Mouse (Mus musculus) adrenal gland, adult 2 months (tissue): ENCODE measurements around the gene Cep164. TPM values are rescaled to one million over a fixed set of nuclear protein-coding genes. Genes with fewer than 3 reads are reported as not detected.
"Not testable (repeated sequence)": the region's sequence is repeated elsewhere in the genome, so short reads cannot be mapped to it uniquely, and the experiment has no call there.

Experiments
- DNase-seq: peaks from one replicate; pipeline ENCODE4 v3.0.0; 2021
- long read RNA-seq: library from polyadenylated mRNA; stranded (forward); transcript quantifications from one replicate; pipeline ENCODE4 v2.0.0, GENCODE M21; 2021
- polyA plus RNA-seq: library from polyadenylated mRNA; depleted of rRNA; stranded (reverse); fragments of >200 nt; gene quantifications from 2 replicates; pipeline ENCODE4 v1.2.3, GENCODE M21; 2012; rRNA removed
- total RNA-seq, 2 experiments: library from RNA; stranded (reverse); gene quantifications; 2 replicates each; pipeline ENCODE4 v1.2.3; 2021

The Cep164 gene
- total RNA-seq: 10 to 100 TPM; 15.0 to 18.8 TPM
- polyA plus RNA-seq: 23.4 and 28.1 TPM in 2 replicates
- long read RNA-seq, partial matches to known transcripts: 4 of 5 reads
- long read RNA-seq, other reads (novel, unspliced or antisense): 1 of 5 reads

GRCm38 (mm10) chr9:45828291-45828963, at the start of gene Cep164:
Gene Cep164 (minus strand): TSS chr9:45828691.
- peak; percentile 94 for DNase-seq

DNA sequence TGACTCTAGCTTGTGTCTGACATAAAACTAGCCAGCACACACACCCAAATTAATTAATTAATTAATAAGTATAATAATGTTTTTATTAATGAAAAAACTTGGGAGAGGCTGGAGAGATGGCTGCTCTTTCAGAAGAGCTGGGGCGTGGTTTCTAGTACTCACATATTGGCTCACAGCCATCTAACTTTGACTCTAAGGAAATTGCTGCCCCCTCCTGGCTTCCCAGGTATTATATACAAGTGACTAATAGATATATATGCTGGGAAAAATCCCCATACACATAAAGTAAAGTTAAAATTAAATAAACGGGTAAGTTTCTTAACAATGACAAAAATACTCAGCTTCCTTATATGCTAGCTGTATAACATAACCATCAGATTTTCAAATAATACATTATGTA, 49.4 kb upstream of the Cep164 start:
- no peak for DNase-seq

- no peak for DNase-seq
These were observed 41.8 kb upstream of the Cep164 start for GRCm38 (mm10) chr9:45870265-45870664.

DNA sequence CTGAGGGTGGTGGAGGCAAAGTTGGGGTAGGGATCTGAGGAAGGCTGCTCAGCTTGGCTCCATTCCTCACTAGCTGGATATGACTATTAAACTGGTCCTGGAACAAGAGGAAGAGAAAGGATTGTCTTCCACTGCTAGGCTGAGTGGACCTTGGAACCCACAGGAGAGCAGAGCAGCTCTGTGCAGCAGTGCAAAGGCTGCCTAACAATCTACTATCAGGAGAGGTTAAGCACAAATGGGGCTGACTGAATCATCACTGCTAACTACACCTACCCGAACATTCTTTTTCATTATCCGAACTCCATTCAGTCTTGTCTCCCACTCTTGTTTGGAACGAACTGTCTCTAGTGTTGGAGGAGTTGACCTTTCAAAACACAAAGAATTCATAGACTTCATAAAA, 40.7 kb upstream of the Cep164 start:
- no peak for DNase-seq

- peak; percentile 14 for DNase-seq
These were observed 33.3 kb upstream of the Cep164 start for GRCm38 (mm10) chr9:45861813-45862212.

DNA sequence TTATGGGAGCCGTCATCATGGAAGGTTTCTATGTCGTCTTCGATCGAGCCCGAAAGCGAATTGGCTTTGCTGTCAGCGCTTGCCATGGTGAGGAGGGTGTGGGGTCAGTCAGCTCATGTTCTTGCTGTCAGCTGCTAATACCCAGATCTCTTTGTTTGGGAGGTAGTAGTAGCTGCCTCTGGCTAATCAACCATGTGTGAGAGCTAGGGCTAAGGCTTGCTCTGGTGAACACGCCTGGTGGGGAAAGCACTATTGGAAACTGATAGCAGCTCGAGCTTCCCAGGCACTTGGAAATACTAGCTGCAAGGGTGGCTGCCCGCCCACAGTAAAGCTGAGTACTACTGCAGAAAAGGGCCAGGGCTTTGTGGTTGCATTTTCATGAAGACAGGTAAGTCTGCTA, 30.9 kb upstream of the Cep164 start:
- DNase-seq: no peak

DNA sequence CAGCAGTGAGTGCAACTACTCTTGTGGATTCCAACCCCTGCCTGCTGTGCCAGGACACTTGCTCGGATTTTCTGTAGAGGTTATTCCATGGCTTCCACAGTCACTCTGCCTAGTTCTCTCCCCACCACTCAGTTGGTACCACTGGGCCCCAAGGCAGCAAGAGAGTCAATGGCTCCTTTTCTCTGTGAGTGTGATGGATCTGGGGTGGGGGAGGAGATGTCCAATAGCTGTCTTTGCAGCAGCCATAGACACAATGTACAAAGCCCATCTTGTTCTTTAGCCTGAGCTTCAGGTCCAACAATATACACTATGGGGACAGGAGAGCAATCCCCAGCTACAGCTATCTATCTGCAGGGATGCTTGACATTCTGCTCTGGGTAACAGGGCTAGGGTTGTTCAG, 25.6 kb upstream of the Cep164 start:
- DNase-seq: no peak

GRCm38 (mm10) chr9:45853695-45854094, 25.2 kb upstream of the Cep164 start:
- no peak for DNase-seq

DNA sequence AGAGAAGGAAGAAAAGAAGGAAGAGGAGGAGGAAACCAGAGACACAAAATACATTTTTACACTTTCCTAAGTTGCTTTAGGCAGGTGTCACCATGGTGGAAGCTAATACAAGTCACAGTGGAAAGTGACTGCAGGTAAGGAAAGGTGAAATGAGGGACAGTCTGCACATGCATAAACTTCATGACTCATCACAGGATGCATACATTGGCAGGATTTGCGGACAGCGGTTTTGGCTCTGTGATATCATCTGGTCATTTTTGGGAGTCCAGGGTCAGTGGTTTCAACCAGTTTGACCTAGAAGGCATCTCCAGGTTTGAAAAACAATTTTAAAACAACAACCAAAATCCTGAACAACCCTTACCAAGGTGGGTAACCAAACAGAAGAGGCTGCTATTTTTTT, 23.3 kb upstream of the Cep164 start:
- no peak for DNase-seq

DNA sequence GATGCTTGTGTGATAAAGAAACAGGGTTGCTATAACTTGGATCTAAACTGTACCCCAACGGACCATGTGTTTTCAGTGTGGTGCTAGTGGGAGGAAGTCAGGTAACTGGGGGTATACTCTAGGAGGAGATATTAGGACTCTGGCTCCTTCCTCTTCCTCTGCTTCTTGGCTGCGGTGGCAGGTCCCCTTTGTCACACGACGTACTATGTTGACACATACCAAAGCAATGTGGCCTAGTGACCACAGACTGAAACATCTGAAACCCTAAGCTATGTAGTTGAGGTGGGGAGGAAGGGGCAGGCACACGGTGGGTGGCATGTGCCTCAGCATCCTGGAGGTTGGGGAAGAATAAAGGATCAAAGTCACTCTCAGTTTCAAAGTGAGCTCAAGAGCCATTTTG, 22.8 kb upstream of the Cep164 start:
- no peak for DNase-seq

GRCm38 (mm10) chr9:45850528-45851155, 22.2 kb upstream of the Cep164 start:
- peak; percentile 47 for DNase-seq

DNA sequence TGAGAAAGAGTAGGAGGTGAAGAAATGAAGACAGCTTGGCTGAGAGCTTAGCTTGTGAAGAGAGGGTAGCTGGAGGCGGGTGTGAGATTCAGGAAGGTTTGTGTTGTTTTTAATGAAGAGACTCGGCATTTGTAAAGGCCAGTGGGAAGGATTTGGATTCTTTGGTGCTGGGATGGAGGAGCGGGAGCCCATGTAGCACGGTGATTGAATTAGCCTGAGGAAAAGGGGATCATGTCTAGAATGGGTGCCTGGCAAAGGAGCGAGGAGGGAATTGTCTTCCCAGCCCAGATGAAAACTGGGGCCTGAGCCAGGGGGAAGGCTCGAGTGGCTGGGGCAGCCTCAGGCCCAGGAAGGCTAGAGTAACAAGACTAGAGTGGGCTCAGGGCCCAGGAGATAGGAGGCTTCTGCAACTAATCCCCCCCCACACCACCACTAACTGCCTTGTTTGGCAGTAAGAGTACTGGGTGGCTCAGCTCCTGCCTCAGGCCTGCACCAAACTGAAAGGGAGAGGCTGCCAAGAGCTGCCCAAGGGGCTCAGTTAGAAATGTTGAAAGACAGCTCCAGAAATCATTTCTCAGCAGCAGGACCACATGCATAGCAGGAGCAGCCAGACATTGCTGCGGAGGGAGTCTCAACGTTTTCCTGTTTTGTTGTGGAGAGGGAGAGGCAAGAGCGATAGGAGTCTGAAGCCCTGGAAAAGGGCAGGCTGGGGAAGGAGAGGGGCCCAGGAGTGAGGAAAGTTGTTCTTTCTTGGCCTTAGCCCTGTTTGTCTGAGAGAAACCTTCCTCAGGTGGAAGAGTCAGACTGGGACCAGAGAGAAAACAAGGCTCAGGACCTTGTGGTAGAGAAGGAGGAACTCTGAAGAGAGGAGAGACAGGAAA, 21.3 kb upstream of the Cep164 start:
- peak; percentile 31 for DNase-seq

DNA sequence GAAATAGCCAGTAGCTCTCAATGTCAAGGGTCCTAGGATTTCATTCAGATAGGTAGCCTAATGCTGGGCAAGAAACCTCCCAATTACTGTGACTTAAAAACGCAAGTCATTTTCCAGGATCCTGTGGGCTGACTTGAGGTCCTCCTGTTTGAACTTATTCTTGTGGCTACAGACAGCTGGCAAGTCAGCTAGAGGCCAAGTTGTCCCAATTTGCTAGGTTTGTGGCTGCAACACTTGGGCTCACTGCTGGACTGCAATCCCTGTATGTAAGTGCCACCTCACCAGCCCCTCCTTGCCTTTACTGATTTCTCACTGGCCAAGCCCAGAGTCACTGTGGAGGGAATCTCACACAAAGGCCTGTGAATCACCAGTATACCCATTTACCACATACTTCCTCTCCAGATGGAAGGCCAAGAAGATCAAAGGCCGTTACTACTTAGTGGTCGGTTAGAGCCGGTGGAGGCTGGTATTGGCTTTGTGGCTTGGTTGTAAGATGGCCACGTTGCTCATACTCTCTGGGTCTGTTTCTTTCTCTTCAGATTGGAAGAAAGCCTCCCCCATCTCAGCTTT, 18.5 kb upstream of the Cep164 start:
- no peak for DNase-seq

- not testable (repeated sequence) for DNase-seq
These were observed 17.7 kb upstream of the Cep164 start for GRCm38 (mm10) chr9:45846176-45846575.

DNA sequence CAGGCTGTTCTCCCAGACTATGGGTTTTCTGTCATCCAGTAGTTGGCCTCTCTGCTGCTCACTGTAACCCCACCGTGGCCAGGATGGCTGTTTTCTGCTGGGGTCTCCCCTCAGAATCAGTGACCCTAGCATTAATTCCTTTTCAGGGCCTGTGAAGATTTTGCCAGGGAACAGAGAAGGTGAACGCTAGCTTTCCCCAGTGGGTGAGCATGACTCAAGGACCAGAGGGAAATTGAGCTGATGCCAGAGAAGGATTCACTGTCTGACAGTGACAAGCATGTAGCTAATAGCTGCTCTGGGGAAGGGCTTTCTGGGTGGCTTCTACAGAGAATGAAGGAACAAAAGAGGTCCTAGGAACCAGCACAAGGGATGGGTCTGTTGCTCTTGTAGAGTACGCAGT, 17.1 kb upstream of the Cep164 start:
- peak; percentile 47 for DNase-seq

DNA sequence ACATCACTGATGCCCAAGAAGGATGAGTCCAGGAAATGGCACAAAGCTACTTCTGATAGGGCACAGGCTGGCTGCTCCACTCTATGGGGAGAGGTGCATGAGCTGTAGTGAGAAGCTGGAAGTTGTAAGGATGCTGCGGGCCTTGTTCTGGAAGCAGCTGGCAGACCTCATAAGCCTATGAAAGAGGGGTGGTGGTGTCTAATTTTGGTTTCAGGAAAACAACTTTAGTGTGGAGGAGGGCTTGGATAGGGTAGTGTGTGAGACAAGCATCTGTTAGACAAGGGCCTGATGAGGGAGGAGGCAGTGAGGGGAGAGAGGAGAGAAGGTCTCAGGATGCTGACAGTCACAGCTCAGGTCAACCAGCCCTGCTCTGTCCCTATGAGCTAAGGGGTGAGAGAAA, 15.3 kb upstream of the Cep164 start:
- no peak for DNase-seq

GRCm38 (mm10) chr9:45843007-45843406, 14.5 kb upstream of the Cep164 start:
- peak; percentile 40 for DNase-seq

DNA sequence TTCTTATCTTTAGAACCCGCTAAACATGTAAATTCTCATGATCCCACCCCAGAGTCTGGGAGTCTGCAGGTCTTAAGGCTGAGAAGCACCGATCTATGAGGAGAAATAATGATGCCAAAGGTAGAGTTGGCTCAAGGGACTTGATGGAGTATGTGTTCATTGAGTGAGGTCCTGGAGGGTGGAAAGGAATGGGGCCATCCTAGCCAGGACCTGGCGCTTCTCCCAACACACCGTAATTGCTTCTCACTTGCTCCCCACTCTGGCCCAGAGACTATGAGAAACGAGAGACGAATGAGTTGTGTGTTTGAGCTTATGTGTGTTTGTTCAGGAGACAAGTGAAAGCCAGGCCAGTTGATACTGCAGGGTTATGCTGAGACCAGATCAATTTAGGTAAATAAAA, 13.0 kb upstream of the Cep164 start:
- no peak for DNase-seq

DNA sequence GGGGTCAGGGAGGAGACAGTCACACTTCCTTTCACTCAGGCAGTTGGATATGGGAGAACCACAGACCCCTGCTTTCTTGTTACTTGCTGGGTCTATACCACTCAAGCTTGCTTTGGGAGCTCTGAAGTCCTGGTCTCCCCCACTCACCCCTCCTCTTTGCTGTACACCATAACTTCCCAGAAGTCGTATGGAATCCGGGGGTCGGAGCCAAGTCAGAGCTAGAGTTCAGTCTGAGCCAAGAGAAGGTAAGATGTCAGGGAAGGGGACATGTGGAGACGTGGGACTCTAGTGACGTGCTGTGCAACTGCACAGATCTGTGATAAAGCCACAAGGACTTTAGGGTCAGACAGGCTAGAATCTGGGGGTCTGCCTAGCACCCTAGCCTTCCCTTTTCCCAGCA, 11.8 kb upstream of the Cep164 start:
- DNase-seq: no peak

- DNase-seq: no peak
These were observed 11.4 kb upstream of the Cep164 start for GRCm38 (mm10) chr9:45839982-45840300.

DNA sequence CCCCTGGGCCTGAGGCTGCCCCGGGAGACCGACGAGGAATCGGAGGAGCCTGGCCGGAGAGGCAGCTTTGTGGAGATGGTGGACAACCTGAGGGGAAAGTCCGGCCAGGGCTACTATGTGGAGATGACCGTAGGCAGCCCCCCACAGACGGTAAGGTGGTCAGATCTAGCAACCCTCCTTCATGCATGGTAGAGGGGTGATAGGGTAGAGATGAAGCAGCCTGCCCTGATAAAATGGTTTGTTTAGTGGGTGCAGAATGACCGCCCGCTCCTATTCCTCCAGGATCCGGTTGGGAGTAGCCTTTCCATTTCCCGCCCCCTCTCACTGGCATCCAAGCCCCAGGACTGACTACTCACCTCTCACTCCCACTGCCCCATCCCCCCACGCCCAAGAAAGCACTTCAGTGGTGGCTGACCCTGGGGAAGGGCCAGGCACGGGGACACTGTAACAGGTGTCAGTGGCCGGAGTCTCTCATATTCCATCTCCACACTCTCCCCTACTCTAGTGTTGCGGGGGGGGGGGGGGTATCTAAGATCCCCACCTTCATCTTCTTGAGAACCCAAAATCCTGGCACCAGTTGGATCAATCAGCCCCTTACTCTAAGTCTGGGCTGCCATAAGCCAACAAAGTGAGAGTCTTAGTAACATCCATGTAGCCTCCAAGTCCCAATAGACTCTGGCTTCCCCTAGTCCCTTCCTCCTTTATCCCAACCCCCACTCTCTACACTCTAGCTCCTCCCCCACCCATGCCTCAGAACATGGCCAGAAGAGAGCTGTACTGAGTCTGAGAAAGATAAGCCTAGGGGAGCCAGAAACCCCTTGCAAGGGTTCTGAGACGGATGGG, 10.9 kb upstream of the Cep164 start:
- no peak for DNase-seq
